Mouse (Mus musculus) neural tube, embryonic 15.5 days (tissue): Measurements from ENCODE around the gene 1810049J17Rik. TPM values are rescaled to one million over a fixed set of nuclear protein-coding genes. Genes with fewer than 3 reads are reported as not detected.

Experiments
- ATAC-seq: fragments of 200-750 bp; cut with Nextera tagmentation; 2 replicates; pipeline ENCODE4 v1.8.0; 2017; ENCODE audit warnings: mild to moderate bottlenecking, moderate TSS enrichment, moderate library complexity; ENCODE audit not compliant: low FRiP score
- H3K27ac ChIP-seq: fragments of 300-500 bp; sonication (generic); replicated peaks from 2 replicates; pipeline ENCODE4 v1.5.1; 2015; ENCODE audit warnings: mild to moderate bottlenecking, inconsistent platforms
- H3K27me3 ChIP-seq: fragments of 300-500 bp; sonication (generic); replicated peaks from 2 replicates; pipeline ENCODE4 v1.6.1; 2015; ENCODE audit warnings: inconsistent platforms
- H3K36me3 ChIP-seq: fragments of 300-500 bp; sonication (generic); 2 replicates; pipeline ENCODE4 v1.6.1; 2015; ENCODE audit warnings: inconsistent platforms
- H3K4me1 ChIP-seq: fragments of 300-500 bp; sonication (generic); 2 replicates; pipeline ENCODE4 v1.6.1; 2015; ENCODE audit warnings: inconsistent platforms
- H3K4me2 ChIP-seq: fragments of 300-500 bp; sonication (generic); 2 replicates; pipeline ENCODE4 v1.6.1; 2015; ENCODE audit warnings: inconsistent platforms, mild to moderate bottlenecking, moderate library complexity
- H3K4me3 ChIP-seq: fragments of 300-500 bp; sonication (generic); replicated peaks from 2 replicates; pipeline ENCODE4 v1.5.1; 2015; ENCODE audit warnings: mild to moderate bottlenecking, inconsistent platforms
- H3K9ac ChIP-seq: fragments of 300-500 bp; sonication (generic); replicated peaks from 2 replicates; pipeline ENCODE4 v1.6.1; 2015; ENCODE audit warnings: mild to moderate bottlenecking, inconsistent platforms
- H3K9me3 ChIP-seq: fragments of 300-500 bp; sonication (generic); replicated peaks from 2 replicates; pipeline ENCODE4 v1.6.1; 2016; ENCODE audit warnings: inconsistent platforms
- WGBS: fragments of 180-500 bp; shearing (Covaris S2); methylation state at CpG from one replicate; pipeline ENCODE4 v1.1.7; 2015; ENCODE audit warnings: mixed read lengths; 5-methylcytosine and 5-hydroxymethylcytosine counted together
- polyA plus RNA-seq: library from polyadenylated mRNA; unstranded; fragments of >200 nt; fragmentation: Nextera tagmentation; extraction: Ambion mirVana; gene quantifications from 2 replicates; pipeline ENCODE4 v1.2.1, GENCODE M21; 2015

Gene 1810049J17Rik
- polyA plus RNA-seq, 1 experiment from 2014 or later, result not detected

GRCm38 (mm10) chr15:12362001-12362700, 40.5 kb upstream of the 1810049J17Rik start:
- Histone ChIP-seq H3K4me2 (no peak overlapping the region), H3K27me3 (no peaks in the 10 kb centered on the region), H3K9ac (no peak overlapping the region), H3K4me1 (peaks cover 20% of the 10 kb centered on the region), H3K27ac (no peak overlapping the region), H3K36me3 (no peaks in the 10 kb centered on the region; the same call in 1 of the 2 replicates), H3K4me3 (no peak overlapping the region), H3K9me3 (no peaks in the 10 kb centered on the region)
- ATAC-seq, result no peak
- 90% methylated on average over 14 of the region's 14 CpGs for WGBS

DNA sequence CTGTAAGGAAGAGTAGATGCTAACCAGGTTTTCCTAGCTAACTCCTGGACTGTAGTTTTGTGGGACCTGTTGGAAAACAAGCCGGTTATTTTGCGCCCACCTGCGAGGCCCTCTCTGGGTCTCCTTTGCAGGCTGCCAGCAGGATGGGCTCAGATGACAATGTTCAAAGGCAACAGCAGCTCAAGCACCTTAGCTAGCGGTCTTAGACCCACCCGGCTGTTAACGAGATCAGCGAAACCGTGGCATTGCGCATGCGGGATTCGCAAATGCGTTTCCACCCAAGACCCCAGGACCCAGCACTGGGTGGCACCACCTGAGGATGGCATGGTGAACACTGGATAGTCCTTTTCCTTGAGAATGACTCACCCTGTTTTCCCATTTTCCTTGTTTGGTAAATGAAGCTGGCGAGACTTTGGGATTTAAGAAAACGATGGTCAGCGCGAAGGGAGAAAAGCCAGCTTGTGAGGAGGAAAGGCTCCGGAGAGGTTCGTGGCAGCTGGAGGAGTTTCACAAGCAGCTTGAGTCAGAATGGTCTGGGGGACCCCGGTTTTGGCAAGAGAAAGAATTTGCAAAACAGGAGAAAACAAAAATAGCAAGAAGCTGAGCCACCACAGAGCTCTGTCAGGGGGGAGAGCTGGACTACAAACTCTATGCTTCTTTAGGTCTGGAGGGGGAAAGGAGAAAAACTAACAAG, 39.0 kb upstream of the 1810049J17Rik start:
- Histone ChIP-seq H3K4me2 (no peak overlapping the region), H3K4me1 (peaks cover 6% of the 10 kb centered on the region), H3K9me3 (no peaks in the 10 kb centered on the region), H3K9ac (no peak overlapping the region), H3K27ac (no peak overlapping the region; the same call in none of the 2 replicates), H3K4me3 (no peak overlapping the region), H3K27me3 (no peaks in the 10 kb centered on the region), H3K36me3 (peaks cover 3% of the 10 kb centered on the region; the same call in 1 of the 2 replicates)
- no peak for ATAC-seq
- WGBS, result 79% methylated on average over 19 of the region's 19 CpGs

DNA sequence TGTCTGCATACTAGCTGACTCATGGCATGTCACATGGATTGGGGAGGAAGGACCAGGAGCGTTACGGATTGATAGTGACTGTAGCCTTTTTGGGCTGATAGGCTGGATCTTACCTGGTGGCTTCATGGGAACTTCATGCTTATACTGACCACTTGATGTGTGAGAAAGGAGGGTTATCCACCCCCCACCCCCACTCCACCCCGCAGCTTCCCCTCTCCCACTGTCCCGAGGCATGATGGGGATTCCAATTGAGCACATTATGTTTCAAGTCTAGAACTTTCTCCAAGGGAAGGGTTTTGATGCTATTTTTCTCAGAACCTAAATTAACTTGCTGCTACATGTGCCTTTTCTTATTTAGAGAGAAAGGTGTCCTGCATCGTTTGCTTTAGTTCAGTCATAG, 36.7 kb upstream of the 1810049J17Rik start:
- no peaks in the 10 kb centered on the region for H3K27me3 ChIP-seq
- 95% methylated on average over 5 of the region's 5 CpGs for WGBS
- ATAC-seq, result no peak

GRCm38 (mm10) chr15:12357459-12357858, 35.8 kb upstream of the 1810049J17Rik start:
- ATAC-seq, result no peak

More for the DNA sequence above, 36.7 kb upstream of the 1810049J17Rik start:
- Histone ChIP-seq H3K36me3 (peaks cover 17% of the 10 kb centered on the region; the same call in 1 of the 2 replicates), H3K9me3 (no peaks in the 10 kb centered on the region), H3K4me3 (no peak overlapping the region), H3K4me2 (no peak overlapping the region), H3K9ac (no peak overlapping the region), H3K27ac (no peak overlapping the region), H3K4me1 (no peaks in the 10 kb centered on the region)

GRCm38 (mm10) chr15:12355907-12356306, 34.2 kb upstream of the 1810049J17Rik start:
- no peak overlapping the region for H3K9ac ChIP-seq
- no peaks in the 10 kb centered on the region for H3K4me1 ChIP-seq
- H3K36me3 ChIP-seq, result peaks cover 24% of the 10 kb centered on the region
- no peak overlapping the region for H3K4me2 ChIP-seq
- H3K27me3 ChIP-seq, result no peaks in the 10 kb centered on the region
- ATAC-seq, result no peak
- no peak overlapping the region for H3K4me3 ChIP-seq
- no peak overlapping the region for H3K27ac ChIP-seq
- H3K9me3 ChIP-seq, result no peaks in the 10 kb centered on the region
- WGBS, result 81% methylated on average over 7 of the region's 7 CpGs

More at GRCm38 (mm10) chr15:12357459-12357858, 35.8 kb upstream of the 1810049J17Rik start:
- H3K4me3 ChIP-seq, result no peak overlapping the region
- peaks cover 21% of the 10 kb centered on the region; the same call in 1 of the 2 replicates for H3K36me3 ChIP-seq
- no peaks in the 10 kb centered on the region for H3K4me1 ChIP-seq
- H3K9me3 ChIP-seq, result no peaks in the 10 kb centered on the region
- no peak overlapping the region for H3K9ac ChIP-seq
- no peaks in the 10 kb centered on the region for H3K27me3 ChIP-seq
- no peak overlapping the region for H3K27ac ChIP-seq
- H3K4me2 ChIP-seq, result no peak overlapping the region

DNA sequence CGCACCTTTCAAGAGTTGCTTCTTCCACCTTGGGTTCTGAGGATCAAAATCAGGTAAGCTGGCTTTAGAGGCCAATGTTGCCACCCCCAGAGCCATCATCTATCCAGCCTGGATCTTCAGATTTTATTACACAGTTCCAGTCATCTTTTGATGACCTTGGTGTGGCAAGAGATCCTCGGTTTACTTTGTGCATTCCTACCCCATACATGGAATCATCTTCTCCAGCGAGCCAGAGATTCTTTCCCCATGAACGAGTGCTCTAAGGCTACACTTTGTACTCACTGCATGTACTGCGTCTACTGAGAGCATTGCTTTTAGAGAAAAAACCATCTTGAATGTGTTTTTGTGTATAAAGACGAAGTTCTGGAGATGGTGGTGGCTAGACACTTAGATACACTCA, 33.6 kb upstream of the 1810049J17Rik start:
- Histone ChIP-seq H3K9ac (no peak overlapping the region), H3K9me3 (no peaks in the 10 kb centered on the region), H3K36me3 (peaks cover 24% of the 10 kb centered on the region), H3K27me3 (no peaks in the 10 kb centered on the region), H3K4me3 (no peak overlapping the region), H3K27ac (no peak overlapping the region), H3K4me1 (no peaks in the 10 kb centered on the region), H3K4me2 (no peak overlapping the region)
- WGBS, result 85% methylated on average over 6 of the region's 6 CpGs
- ATAC-seq, result no peak

DNA sequence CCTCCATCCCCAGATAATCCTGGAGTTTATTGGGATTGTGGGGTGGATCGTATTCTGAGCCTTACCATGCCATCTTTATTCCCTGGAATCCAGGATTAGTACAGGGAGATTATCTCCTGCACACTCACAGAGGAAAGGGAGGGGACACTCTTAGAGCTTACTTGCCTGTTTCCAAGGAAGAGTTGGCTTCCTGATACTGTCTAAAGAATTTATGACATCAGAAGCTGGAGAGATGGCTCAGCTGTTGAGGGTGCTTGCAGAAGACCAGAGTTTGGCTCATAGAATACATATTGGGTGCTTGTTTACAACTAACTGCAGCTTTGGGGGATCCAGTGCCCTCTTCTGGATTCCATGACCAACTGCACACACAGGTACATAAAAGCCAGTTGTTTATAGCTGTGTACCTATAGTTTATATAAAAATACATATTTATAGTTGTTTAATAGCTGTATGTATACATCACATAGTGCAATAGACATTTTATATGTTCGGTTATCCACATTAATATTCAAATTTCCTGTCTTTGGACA, 32.6 kb upstream of the 1810049J17Rik start:
- H3K4me1 ChIP-seq, result no peaks in the 10 kb centered on the region
- H3K36me3 ChIP-seq, result peaks cover 30% of the 10 kb centered on the region
- no peaks in the 10 kb centered on the region for H3K9me3 ChIP-seq
- no peak overlapping the region for H3K4me3 ChIP-seq
- no peak overlapping the region for H3K4me2 ChIP-seq
- WGBS, result 92% methylated on average over 2 of the region's 2 CpGs
- H3K9ac ChIP-seq, result no peak overlapping the region
- no peak overlapping the region for H3K27ac ChIP-seq
- no peaks in the 10 kb centered on the region for H3K27me3 ChIP-seq
- no peak for ATAC-seq

- H3K9ac ChIP-seq, result no peak overlapping the region
- H3K4me1 ChIP-seq, result no peaks in the 10 kb centered on the region
- H3K9me3 ChIP-seq, result no peaks in the 10 kb centered on the region
- H3K4me2 ChIP-seq, result no peak overlapping the region
- WGBS, result 92% methylated on average over 7 of the region's 7 CpGs
- H3K36me3 ChIP-seq, result peaks cover 30% of the 10 kb centered on the region
- no peaks in the 10 kb centered on the region for H3K27me3 ChIP-seq
- ATAC-seq, result no peak
- no peak overlapping the region for H3K27ac ChIP-seq
- no peak overlapping the region for H3K4me3 ChIP-seq
Measured at GRCm38 (mm10) chr15:12351470-12351869, 29.8 kb upstream of the 1810049J17Rik start.

DNA sequence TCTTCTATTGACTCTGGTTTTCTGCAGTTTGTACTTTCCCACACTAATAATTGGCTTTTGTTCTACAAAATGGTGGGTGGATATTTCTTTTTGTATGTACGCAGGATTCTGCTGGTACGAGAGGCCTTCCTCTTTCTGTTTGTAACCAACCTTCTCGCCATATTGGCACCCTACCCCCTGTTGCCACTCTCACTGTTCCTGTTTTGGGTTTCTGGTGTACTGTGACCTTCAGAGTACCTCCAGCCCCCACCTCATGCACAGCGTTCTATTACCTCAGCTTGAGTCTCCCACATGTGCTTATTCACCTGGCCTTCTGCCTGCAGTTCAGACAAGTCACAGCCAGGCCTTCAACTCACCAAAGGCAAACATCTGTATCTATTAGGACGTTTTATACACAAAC, 28.1 kb upstream of the 1810049J17Rik start:
- H3K4me2 ChIP-seq, result no peak overlapping the region
- no peak overlapping the region for H3K9ac ChIP-seq
- peaks cover 22% of the 10 kb centered on the region for H3K36me3 ChIP-seq
- no peaks in the 10 kb centered on the region for H3K9me3 ChIP-seq
- no peaks in the 10 kb centered on the region for H3K4me1 ChIP-seq
- no peak overlapping the region for H3K4me3 ChIP-seq
- H3K27ac ChIP-seq, result no peak overlapping the region
- WGBS, result 87% methylated on average over 5 of the region's 5 CpGs
- no peaks in the 10 kb centered on the region for H3K27me3 ChIP-seq
- ATAC-seq, result no peak

GRCm38 (mm10) chr15:12348950-12349349, 27.3 kb upstream of the 1810049J17Rik start:
- H3K4me1 ChIP-seq, result no peaks in the 10 kb centered on the region
- no peaks in the 10 kb centered on the region for H3K27me3 ChIP-seq
- no peak overlapping the region for H3K4me2 ChIP-seq
- H3K4me3 ChIP-seq, result no peak overlapping the region
- no peak overlapping the region for H3K27ac ChIP-seq
- no peaks in the 10 kb centered on the region for H3K9me3 ChIP-seq
- no peak for ATAC-seq
- no peak overlapping the region for H3K9ac ChIP-seq
- WGBS, result 83% methylated on average over 3 of the region's 3 CpGs
- peaks cover 19% of the 10 kb centered on the region for H3K36me3 ChIP-seq

- Histone ChIP-seq H3K27ac (no peak overlapping the region), H3K4me1 (no peaks in the 10 kb centered on the region), H3K4me2 (no peak overlapping the region), H3K36me3 (peaks cover 10% of the 10 kb centered on the region), H3K4me3 (no peak overlapping the region), H3K27me3 (no peaks in the 10 kb centered on the region), H3K9me3 (no peaks in the 10 kb centered on the region), H3K9ac (no peak overlapping the region)
- WGBS, result 93% methylated on average over 3 of the region's 3 CpGs
- no peak for ATAC-seq
Measured at GRCm38 (mm10) chr15:12346916-12347315, 25.2 kb upstream of the 1810049J17Rik start.

DNA sequence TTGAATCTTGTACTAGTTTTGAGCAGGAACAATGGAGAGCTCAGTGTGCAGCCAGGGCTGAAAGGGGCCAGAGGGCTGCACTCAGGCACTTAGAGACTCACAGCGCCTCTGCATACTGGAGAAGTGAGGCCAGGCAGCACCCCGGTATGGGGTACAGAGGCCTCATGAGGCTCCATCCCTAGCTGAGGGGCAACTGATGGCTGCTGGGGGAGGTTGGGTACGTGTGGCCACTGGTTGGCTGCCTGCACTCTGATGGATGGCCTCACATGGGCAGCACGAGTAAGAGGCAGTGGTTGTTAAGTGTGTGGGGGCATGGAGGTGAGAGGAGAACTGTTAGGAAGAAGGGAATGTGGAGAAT, 19.7 kb upstream of the 1810049J17Rik start:
- Histone ChIP-seq H3K4me3 (no peak overlapping the region), H3K9me3 (no peaks in the 10 kb centered on the region), H3K36me3 (peaks cover 4% of the 10 kb centered on the region; the same call in 1 of the 2 replicates), H3K4me2 (no peak overlapping the region), H3K27me3 (no peaks in the 10 kb centered on the region), H3K4me1 (peaks cover 5% of the 10 kb centered on the region), H3K9ac (no peak overlapping the region), H3K27ac (no peak overlapping the region)
- 24% methylated on average over 4 of the region's 4 CpGs for WGBS
- no peak for ATAC-seq
